Mouse (Mus musculus) erythroblast, embryonic 14.5 days (primary cell): ENCODE measurements around the gene Rnaset2b.
"Not testable (repeated sequence)": the region's sequence is repeated elsewhere in the genome, so short reads cannot be mapped to it uniquely, and the experiment has no call there.

Experiments
- GATA1 ChIP-seq: IDR thresholded peaks from 2 replicates; pipeline ENCODE4 v1.6.1; 2012; ENCODE audit warnings: low read length, inconsistent platforms, mixed read lengths
- TAL1 ChIP-seq: IDR thresholded peaks from 3 replicates; pipeline ENCODE4 v1.6.1; 2012; ENCODE audit warnings: low read length, inconsistent platforms, mixed read lengths

- not testable (repeated sequence) for TF ChIP-seq GATA1, TAL1
Observed at GRCm38 (mm10) chr17:6942560-6942959, 27.9 kb upstream of the Rnaset2b start.
